Mouse (Mus musculus) CH12.LX (cell line): ENCODE measurements around the gene Tmed2. TPM values are rescaled to one million over a fixed set of nuclear protein-coding genes. Genes with fewer than 3 reads are reported as not detected.

Experiments used
- DNase-seq: peaks from one replicate; pipeline ENCODE4 v3.0.0-alpha.2; 2013; ENCODE audit errors: extremely low read depth
- H3K27ac ChIP-seq: 2 replicates; pipeline ENCODE4 v1.5.1; 2012; ENCODE audit warnings: low read depth, mild to moderate bottlenecking, control low read depth, moderate library complexity; ENCODE audit not compliant: insufficient read depth
- H3K27me3 ChIP-seq: replicated peaks from 2 replicates; pipeline ENCODE3; 2012; ENCODE audit warnings: inconsistent platforms
- H3K36me3 ChIP-seq, 2 experiments: replicated peaks in 1 of 2; 2 replicates each; pipeline versions ENCODE3 to v1.6.1; 2012; ENCODE audit warnings: inconsistent platforms in 1 of 2, low read length in 1 of 2, mild to moderate bottlenecking in 1 of 2, mixed read lengths in 1 of 2, moderate library complexity in 1 of 2; ENCODE audit not compliant: control insufficient read depth in 1 of 2, insufficient read depth in 1 of 2
- H3K4me1 ChIP-seq, 2 experiments: 2 replicates each; pipeline ENCODE4 v1.6.1; 2012; ENCODE audit warnings: inconsistent platforms in 1 of 2, moderate library complexity in 1 of 2; ENCODE audit not compliant: insufficient read depth in 2 of 2, control insufficient read depth in 1 of 2
- H3K4me2 ChIP-seq: 2 replicates; pipeline ENCODE4 v1.6.1; 2012; ENCODE audit warnings: low read depth, mild to moderate bottlenecking, control low read depth; ENCODE audit not compliant: poor library complexity, insufficient read depth, severe bottlenecking
- H3K4me3 ChIP-seq, 3 experiments: fragments of 150-350 bp in 1 of 3; sonication (generic) in 1 of 3; replicated peaks in 1 of 3; 2 replicates each; pipeline versions ENCODE3 to v1.5.1; 2011 to 2012; ENCODE audit warnings: low read depth in 2 of 3, low read length in 2 of 3, mild to moderate bottlenecking in 2 of 3, moderate library complexity in 2 of 3, control low read depth in 1 of 3, improper control_type of control experiment in 1 of 3, inconsistent platforms in 1 of 3, mixed read lengths in 1 of 3; ENCODE audit not compliant: poor library complexity in 1 of 3
- H3K79me2 ChIP-seq: replicated peaks from 2 replicates; pipeline ENCODE4 v1.6.1; 2012; ENCODE audit warnings: mild to moderate bottlenecking, moderate library complexity; ENCODE audit not compliant: control insufficient read depth, poor library complexity, insufficient read depth, severe bottlenecking; ENCODE audit errors: extremely low read depth
- H3K9ac ChIP-seq: 2 replicates; pipeline ENCODE4 v1.6.1; 2012; ENCODE audit warnings: low read depth, mild to moderate bottlenecking, control low read depth, moderate library complexity; ENCODE audit not compliant: insufficient read depth
- H3K9me3 ChIP-seq: replicated peaks from 2 replicates; pipeline ENCODE3; 2012; ENCODE audit warnings: low read length, inconsistent platforms, mixed read lengths
- CHD1 ChIP-seq: IDR thresholded peaks from 2 replicates; pipeline ENCODE4 v1.6.1; 2012; ENCODE audit warnings: low read depth, low read length, improper control_type of control experiment, inconsistent platforms
- CTCF ChIP-seq, 2 experiments: IDR thresholded peaks in 1 of 2; conservative IDR thresholded peaks in 1 of 2; 2 replicates each; pipeline ENCODE4 v1.5.1; 2011 to 2012; ENCODE audit warnings: low read depth in 2 of 2, low read length in 2 of 2, improper control_type of control experiment in 1 of 2, inconsistent platforms in 1 of 2, mild to moderate bottlenecking in 1 of 2, moderate library complexity in 1 of 2
- ELF1 ChIP-seq: IDR thresholded peaks from 2 replicates; pipeline ENCODE4 v1.6.1; 2014; ENCODE audit warnings: low read depth, mild to moderate bottlenecking, inconsistent platforms, low read length, improper control_type of control experiment
- EP300 ChIP-seq: IDR thresholded peaks from 2 replicates; pipeline ENCODE4 v1.6.1; 2011; ENCODE audit warnings: low read length, improper control_type of control experiment
- ETS1 ChIP-seq: conservative IDR thresholded peaks from 2 replicates; pipeline ENCODE4 v1.6.1; 2012; ENCODE audit warnings: low read depth, mild to moderate bottlenecking, inconsistent platforms, low read length, improper control_type of control experiment, moderate library complexity
- MAX ChIP-seq: IDR thresholded peaks from 2 replicates; pipeline ENCODE4 v1.6.1; 2011; ENCODE audit warnings: low read length, improper control_type of control experiment
- MAZ ChIP-seq: IDR thresholded peaks from 2 replicates; pipeline ENCODE4 v1.6.1; 2012; ENCODE audit warnings: low read depth, mild to moderate bottlenecking, inconsistent platforms, low read length, improper control_type of control experiment, moderate library complexity
- MYC ChIP-seq: IDR thresholded peaks from 2 replicates; pipeline ENCODE4 v1.6.1; 2011; ENCODE audit warnings: low read depth, mild to moderate bottlenecking, improper control_type of control experiment, low read length
- NELFE ChIP-seq: IDR thresholded peaks from 2 replicates; pipeline ENCODE4 v1.6.1; 2011; ENCODE audit warnings: low read depth, low read length, improper control_type of control experiment
- NRF1 ChIP-seq: IDR thresholded peaks from 2 replicates; pipeline ENCODE4 v1.6.1; 2014; ENCODE audit warnings: low read depth, mild to moderate bottlenecking, inconsistent platforms, low read length, improper control_type of control experiment, moderate library complexity
- PAX5 ChIP-seq: IDR thresholded peaks from 2 replicates; pipeline ENCODE4 v1.6.1; 2012; ENCODE audit warnings: low read length, inconsistent platforms, mixed read lengths
- POLR2A ChIP-seq: IDR thresholded peaks from 2 replicates; pipeline ENCODE4 v1.6.1; 2011; ENCODE audit warnings: low read depth, mild to moderate bottlenecking, improper control_type of control experiment, low read length
- POLR2AphosphoS2 ChIP-seq: IDR thresholded peaks from 2 replicates; pipeline ENCODE4 v1.6.1; 2011; ENCODE audit warnings: low read depth, low read length, improper control_type of control experiment
- RAD21 ChIP-seq: IDR thresholded peaks from 2 replicates; pipeline ENCODE4 v1.6.1; 2011; ENCODE audit warnings: low read depth, mild to moderate bottlenecking, low read length, improper control_type of control experiment, moderate library complexity
- RCOR1 ChIP-seq: conservative IDR thresholded peaks from 2 replicates; pipeline ENCODE4 v1.6.1; 2012; ENCODE audit warnings: low read depth, mild to moderate bottlenecking, inconsistent platforms, low read length, improper control_type of control experiment
- SMC3 ChIP-seq: IDR thresholded peaks from 2 replicates; pipeline ENCODE4 v1.6.1; 2011; ENCODE audit warnings: low read depth, low read length, improper control_type of control experiment
- TBP ChIP-seq: conservative IDR thresholded peaks from 2 replicates; pipeline ENCODE4 v1.6.1; 2011; ENCODE audit warnings: low read depth, low read length, improper control_type of control experiment
- TCF12 ChIP-seq: IDR thresholded peaks from 2 replicates; pipeline ENCODE4 v1.6.1; 2014; ENCODE audit warnings: low read depth, mild to moderate bottlenecking, inconsistent platforms, low read length, improper control_type of control experiment
- USF1 ChIP-seq: IDR thresholded peaks from 2 replicates; pipeline ENCODE4 v1.6.1; 2014; ENCODE audit warnings: low read depth, mild to moderate bottlenecking, inconsistent platforms, low read length, improper control_type of control experiment
- USF2 ChIP-seq: conservative IDR thresholded peaks from 2 replicates; pipeline ENCODE4 v1.6.1; 2011; ENCODE audit warnings: low read depth, low read length, improper control_type of control experiment
- ZKSCAN1 ChIP-seq: IDR thresholded peaks from 2 replicates; pipeline ENCODE4 v1.6.1; 2012; ENCODE audit warnings: low read depth, inconsistent platforms, low read length, improper control_type of control experiment, borderline replicate concordance
- ZMIZ1 ChIP-seq: IDR thresholded peaks from 2 replicates; pipeline ENCODE4 v1.6.1; 2012; ENCODE audit warnings: low read depth, mild to moderate bottlenecking, inconsistent platforms, low read length, improper control_type of control experiment
- dilution Hi-C: fragments of 300-500 bp; cut with MboI; formaldehyde crosslinking; loops from 2 replicates; pipeline ENCODE4 v1.14.3; 2020; ENCODE audit warnings: low sequenced_read_pairs; ENCODE audit not compliant: extremely low pct_unique_long_range_greater_than_20kb, extremely low pct_ligation_motif_present
- in situ Hi-C: fragments of 300-500 bp; cut with MboI; formaldehyde crosslinking; loops from 3 replicates; pipeline ENCODE4 v1.14.3; 2019; ENCODE audit warnings: low sequenced_read_pairs, low pct_ligation_motif_present, low pct_unique_long_range_greater_than_20kb, mixed read lengths
- polyA plus RNA-seq: library from polyadenylated mRNA; unstranded; fragments of >175 nt; gene quantifications from 2 replicates; pipeline ENCODE4 v1.2.1, GENCODE M21; 2012; ENCODE audit warnings: low read depth; ENCODE audit not compliant: insufficient read length
- total RNA-seq, 2 experiments: library from RNA; depleted of rRNA; stranded (reverse); fragments of 300-350 nt in 1 of 2; fragments of >200 nt in 1 of 2; gene quantifications; 2 replicates each; pipeline ENCODE4 v1.2.3; 2012 to 2014

Tmed2 gene
- total and polyA plus RNA-seq, 3 experiments, result 205 to 769 (median 301) TPM

DNA sequence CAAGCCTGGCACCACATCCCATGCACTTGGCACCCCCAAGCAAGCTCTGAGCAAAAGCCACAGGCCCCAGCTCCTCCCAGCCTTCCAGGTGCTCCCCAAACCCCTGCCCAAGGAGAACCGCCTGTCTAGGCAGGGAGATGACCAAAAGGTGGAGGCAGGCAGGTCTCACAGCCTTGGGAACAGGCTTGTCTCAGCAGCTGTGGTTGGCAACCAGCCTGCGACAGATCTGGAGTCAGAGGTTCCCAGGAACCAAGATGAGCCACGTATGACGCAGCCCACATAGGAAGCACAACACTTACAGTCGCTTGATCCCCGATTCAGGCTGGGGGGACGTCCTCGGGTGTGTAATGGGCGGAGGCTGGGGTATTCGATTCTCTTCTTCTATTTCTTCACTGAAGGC, 39.0 kb upstream of the Tmed2 start:
- peaks cover 5 to 27% of the 10 kb centered on the region in 2 experiments for H3K36me3 ChIP-seq
- no peak overlapping the region for H3K4me3 ChIP-seq
- H3K27ac ChIP-seq, result no peak overlapping the region
- H3K79me2 ChIP-seq, result no peaks in the 10 kb centered on the region
- peaks cover 1 to 36% of the 10 kb centered on the region in 2 experiments; a peak in 3 of 4 replicates for H3K4me1 ChIP-seq
- H3K9ac ChIP-seq, result no peak overlapping the region
- dilution Hi-C loops, result no loop called here
- in situ Hi-C loops, result no loop called here
- no peak overlapping the region for H3K4me2 ChIP-seq
- no peaks in the 10 kb centered on the region for H3K9me3 ChIP-seq
- no peak for DNase-seq
- TF ChIP-seq CTCF (conservative IDR thresholded peaks at IDR 0.05 in 1 of 2, IDR thresholded peaks at IDR 0.05 in 1 of 2; ENCODE audit: low read depth in 2 of 2, low read length in 2 of 2) (no peak), POLR2AphosphoS2 (no peak), USF2 (no peak), RCOR1 (no peak), MAZ (no peak)
- no peaks in the 10 kb centered on the region for H3K27me3 ChIP-seq

DNA sequence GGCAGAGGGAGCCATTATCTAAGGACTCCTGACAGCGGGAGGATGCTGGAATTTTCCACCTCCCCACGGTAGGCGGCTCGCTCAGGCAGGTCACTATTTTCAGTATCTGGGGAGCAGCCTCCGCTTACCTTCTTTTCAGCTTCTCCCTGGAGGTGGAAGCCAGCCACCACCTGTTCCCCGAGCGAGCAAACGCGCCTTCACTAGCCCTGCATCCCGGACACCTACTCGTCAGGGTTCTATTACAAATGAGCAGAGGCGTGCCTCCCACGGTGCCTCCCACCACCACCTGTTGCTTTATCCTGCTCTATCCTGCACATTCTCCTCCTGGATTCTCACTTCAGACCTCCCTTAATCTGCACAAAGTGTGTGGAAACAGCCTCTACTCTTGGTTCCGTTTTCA, 36.8 kb upstream of the Tmed2 start:
- Histone ChIP-seq H3K4me3 (no peak overlapping the region), H3K36me3 (peaks cover 5 to 26% of the 10 kb centered on the region in 2 experiments), H3K9ac (no peak overlapping the region), H3K9me3 (no peaks in the 10 kb centered on the region), H3K27me3 (no peaks in the 10 kb centered on the region), H3K27ac (no peak overlapping the region), H3K4me2 (no peak overlapping the region), H3K4me1 (peaks cover 7 to 28% of the 10 kb centered on the region in 2 experiments; a peak in 3 of 4 replicates), H3K79me2 (no peaks in the 10 kb centered on the region)
- no peak for DNase-seq
- in situ Hi-C loops, result no loop called here
- no peak for TF ChIP-seq MAX
- no peak for TF ChIP-seq PAX5
- TF ChIP-seq CHD1, result no peak
- no peak for TF ChIP-seq ZMIZ1
- TF ChIP-seq EP300, result no peak
- TF ChIP-seq TBP, result no peak
- TF ChIP-seq NELFE, result no peak
- no peak for TF ChIP-seq USF1
- no peak for TF ChIP-seq MYC
- no peak for TF ChIP-seq CTCF (conservative IDR thresholded peaks at IDR 0.05 in 1 of 2, IDR thresholded peaks at IDR 0.05 in 1 of 2; ENCODE audit: low read depth in 2 of 2, low read length in 2 of 2)
- no peak for TF ChIP-seq ELF1
- no peak for TF ChIP-seq POLR2A
- TF ChIP-seq ZKSCAN1, result no peak
- TF ChIP-seq RCOR1, result no peak
- no peak for TF ChIP-seq SMC3
- no peak for TF ChIP-seq NRF1
- no peak for TF ChIP-seq ETS1
- no peak for TF ChIP-seq RAD21
- TF ChIP-seq TCF12, result no peak
- dilution Hi-C loops, result no loop called here
